Mouse (Mus musculus) forebrain, postnatal 0 days (tissue): Measurements from ENCODE around the gene Lmod2. TPM values are rescaled to one million over a fixed set of nuclear protein-coding genes. Genes with fewer than 3 reads are reported as not detected.

Source experiments
- ATAC-seq: fragments of 200-750 bp; cut with Nextera tagmentation; 2 replicates; pipeline ENCODE4 v1.8.0; 2017; ENCODE audit warnings: mild to moderate bottlenecking, moderate library complexity
- DNase-seq: peaks from one replicate; pipeline ENCODE4 v3.0.0-alpha.2; 2015
- H3K27ac ChIP-seq: fragments of 300-500 bp; sonication (generic); 2 replicates; pipeline ENCODE4 v1.5.1; 2014; ENCODE audit warnings: low read depth, mild to moderate bottlenecking, antibody characterized with exemption, low read length, moderate library complexity, mixed read lengths
- H3K27me3 ChIP-seq: fragments of 300-500 bp; sonication (generic); 2 replicates; pipeline ENCODE4 v1.6.1; 2014; ENCODE audit warnings: mild to moderate bottlenecking, low read length, mixed read lengths; ENCODE audit not compliant: insufficient read depth
- H3K36me3 ChIP-seq: fragments of 300-500 bp; sonication (generic); 2 replicates; pipeline ENCODE4 v1.6.1; 2014; ENCODE audit warnings: mild to moderate bottlenecking, moderate library complexity; ENCODE audit not compliant: insufficient read depth
- H3K4me1 ChIP-seq: fragments of 300-500 bp; sonication (generic); 2 replicates; pipeline ENCODE4 v1.6.1; 2014; ENCODE audit warnings: antibody characterized with exemption; ENCODE audit not compliant: insufficient read depth
- H3K4me2 ChIP-seq: fragments of 300-500 bp; sonication (generic); 2 replicates; pipeline ENCODE4 v1.6.1; 2014; ENCODE audit warnings: low read depth, mild to moderate bottlenecking, moderate library complexity
- H3K4me3 ChIP-seq: fragments of 300-500 bp; sonication (generic); 2 replicates; pipeline ENCODE4 v1.5.1; 2014; ENCODE audit warnings: low read depth, low read length, mixed read lengths
- H3K9ac ChIP-seq: fragments of 300-500 bp; sonication (generic); 2 replicates; pipeline ENCODE4 v1.6.1; 2014; ENCODE audit warnings: mild to moderate bottlenecking
- H3K9me3 ChIP-seq: fragments of 300-500 bp; sonication (generic); 2 replicates; pipeline ENCODE4 v1.6.1; 2016; ENCODE audit warnings: low read length
- CTCF ChIP-seq: sonication (generic); IDR thresholded peaks from 2 replicates; pipeline ENCODE4 v1.5.1; 2016; ENCODE audit warnings: antibody characterized with exemption, control low read depth, low read depth
- WGBS: fragments of 180-500 bp; shearing (Covaris S2); extraction: QIAGEN DNeasy Blood & Tissue Kit; methylation state at CpG from one replicate; pipeline ENCODE4 v1.1.7; 2014; 5-methylcytosine and 5-hydroxymethylcytosine counted together
- polyA plus RNA-seq: library from polyadenylated mRNA; unstranded; fragments of >200 nt; fragmentation: Nextera tagmentation; extraction: Ambion mirVana; gene quantifications from 2 replicates; pipeline ENCODE4 v1.2.1, GENCODE M21; 2015
- total RNA-seq: library from RNA; depleted of rRNA; stranded (reverse); fragments of >200 nt; gene quantifications from 2 replicates; pipeline ENCODE4 v1.2.3, GENCODE M21; 2014; rRNA removed

Gene Lmod2
- 0.23 TPM in 1 of 2 replicates, not detected in the other for total RNA-seq
- not detected in 2 replicates for polyA plus RNA-seq

DNA sequence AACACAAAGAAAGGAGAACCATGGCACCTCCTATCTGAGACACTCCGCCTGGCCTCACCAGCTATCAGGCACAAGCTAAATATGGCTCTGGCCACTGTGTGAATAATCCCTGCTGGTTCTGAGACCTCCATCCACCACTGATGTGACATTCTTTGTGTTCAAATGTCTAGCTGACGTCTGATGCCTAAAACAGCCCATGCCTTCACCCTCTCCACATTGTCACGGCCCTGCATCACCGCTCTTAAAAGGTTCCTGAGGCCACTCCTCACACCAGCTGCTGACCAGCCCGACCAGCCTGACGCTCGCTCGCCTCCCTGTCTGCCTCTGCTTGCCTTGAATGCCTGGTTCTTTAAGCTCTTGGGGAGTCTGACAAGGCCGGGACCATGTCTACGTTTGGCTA is at the start of gene Lmod2:
Gene Lmod2, plus strand, starts transcription at position 263 of the 400 bp plus-strand sequence.
- no peaks in the 10 kb centered on the region for H3K9me3 ChIP-seq
- ATAC-seq (no peak), DNase-seq (no peak)
- H3K4me2 ChIP-seq, result no peak within 1 kb of the TSS
- 71% methylated on average over 10 of the region's 10 CpGs for WGBS
- H3K4me1 ChIP-seq, result no peaks in the 10 kb centered on the region
- H3K9ac ChIP-seq, result no peak within 1 kb of the TSS
- H3K27me3 ChIP-seq, result no peaks in the 10 kb centered on the region
- no peak within 1 kb of the TSS for H3K4me3 ChIP-seq
- no peak for TF ChIP-seq CTCF
- no peak within 1 kb of the TSS for H3K27ac ChIP-seq
- no peaks in the 10 kb centered on the region for H3K36me3 ChIP-seq

- Histone ChIP-seq H3K36me3 (no peaks in the 10 kb centered on the region), H3K4me1 (no peaks in the 10 kb centered on the region), H3K4me3 (no peak overlapping the region), H3K27me3 (no peaks in the 10 kb centered on the region), H3K9ac (no peak overlapping the region), H3K9me3 (no peaks in the 10 kb centered on the region), H3K4me2 (no peak overlapping the region), H3K27ac (no peak overlapping the region)
- 96% methylated on average over 2 of the region's 2 CpGs for WGBS
- ATAC-seq (no peak), DNase-seq (no peak)
- no peak for TF ChIP-seq CTCF
These were observed 47.8 kb upstream of the Lmod2 start for GRCm38 (mm10) chr6:24549801-24550200.

DNA sequence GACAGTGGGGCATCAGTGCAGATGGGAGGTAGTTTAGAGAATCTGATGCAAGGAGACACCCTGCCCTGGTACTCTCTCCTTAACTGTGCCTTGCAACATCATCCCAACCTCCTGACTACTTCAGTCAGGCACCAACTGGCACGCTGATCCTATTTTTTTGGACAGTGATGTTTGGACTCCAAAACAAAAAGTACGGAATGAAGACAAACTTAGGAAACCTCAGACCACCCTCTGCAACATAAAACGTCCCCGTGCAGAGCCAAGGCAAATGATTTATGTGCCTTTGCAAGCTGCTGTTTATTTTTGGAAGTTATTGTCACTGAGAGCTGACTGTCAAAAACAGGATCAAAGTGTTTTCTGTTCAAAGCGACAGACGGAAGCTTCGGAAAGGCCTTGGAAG is 45.5 kb upstream of the Lmod2 start:
- no peak for TF ChIP-seq CTCF
- Histone ChIP-seq H3K27me3 (no peaks in the 10 kb centered on the region), H3K4me2 (no peak overlapping the region), H3K27ac (no peak overlapping the region), H3K36me3 (no peaks in the 10 kb centered on the region), H3K9me3 (no peaks in the 10 kb centered on the region), H3K9ac (no peak overlapping the region), H3K4me3 (no peak overlapping the region), H3K4me1 (no peaks in the 10 kb centered on the region)
- DNase-seq, result no peak
- WGBS, result 68% methylated on average over 7 of the region's 7 CpGs
- peak; percentile 23; the same call in 1 of the 2 replicates for ATAC-seq

DNA sequence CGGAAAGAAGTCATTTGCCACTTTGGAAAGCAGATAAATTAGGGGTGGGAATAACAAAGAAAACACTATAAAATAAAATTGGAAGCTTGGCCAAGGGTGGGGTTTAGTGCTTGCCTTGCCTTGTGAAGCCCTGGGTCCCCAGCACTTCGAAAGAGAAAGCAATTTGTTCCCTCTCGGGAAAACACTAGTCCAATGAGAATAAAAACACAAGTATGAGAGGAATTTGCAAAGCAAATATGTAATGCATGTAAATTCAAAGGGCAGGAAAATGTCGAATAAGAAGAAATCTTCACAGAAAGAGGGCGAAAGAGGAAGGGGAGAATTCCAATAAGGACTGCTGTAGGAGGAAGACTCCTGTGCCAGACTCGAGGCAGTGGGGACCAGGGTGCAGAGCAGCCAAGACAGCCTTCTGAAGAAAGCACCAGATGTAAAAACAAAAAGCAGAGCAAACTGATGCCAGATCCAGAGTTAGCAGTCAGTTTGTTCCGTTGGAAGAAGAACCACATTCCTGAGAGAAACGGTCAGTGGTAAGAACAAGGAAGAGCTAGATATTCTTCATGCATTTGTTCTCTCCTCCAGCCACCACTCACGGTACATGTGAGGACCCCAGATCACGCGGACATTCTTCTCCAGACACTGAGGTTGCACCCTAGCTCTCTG is 43.0 kb upstream of the Lmod2 start:
- no peak overlapping the region for H3K4me3 ChIP-seq
- no peak overlapping the region for H3K9ac ChIP-seq
- no peaks in the 10 kb centered on the region for H3K4me1 ChIP-seq

GRCm38 (mm10) chr6:24555488-24555887 is 42.1 kb upstream of the Lmod2 start:
- H3K4me3 ChIP-seq, result no peak overlapping the region
- no peak overlapping the region for H3K27ac ChIP-seq
- 89% methylated on average over 2 of the region's 2 CpGs for WGBS
- H3K4me2 ChIP-seq, result no peak overlapping the region
- ATAC-seq (no peak), DNase-seq (no peak)
- TF ChIP-seq CTCF, result no peak
- H3K9me3 ChIP-seq, result no peaks in the 10 kb centered on the region
- H3K9ac ChIP-seq, result no peak overlapping the region
- no peaks in the 10 kb centered on the region for H3K27me3 ChIP-seq
- H3K36me3 ChIP-seq, result no peaks in the 10 kb centered on the region
- H3K4me1 ChIP-seq, result no peaks in the 10 kb centered on the region

More for the DNA sequence above, 43.0 kb upstream of the Lmod2 start:
- ATAC-seq, result no peak
- TF ChIP-seq CTCF, result no peak
- H3K36me3 ChIP-seq, result no peaks in the 10 kb centered on the region
- DNase-seq, result no peak
- no peaks in the 10 kb centered on the region for H3K27me3 ChIP-seq
- WGBS, result 71% methylated on average over 11 of the region's 11 CpGs
- no peak overlapping the region for H3K4me2 ChIP-seq
- H3K27ac ChIP-seq, result no peak overlapping the region
- H3K9me3 ChIP-seq, result no peaks in the 10 kb centered on the region

GRCm38 (mm10) chr6:24564081-24564480 is 33.5 kb upstream of the Lmod2 start:
- H3K4me1 ChIP-seq, result no peaks in the 10 kb centered on the region
- H3K36me3 ChIP-seq, result no peaks in the 10 kb centered on the region
- no peak overlapping the region for H3K27ac ChIP-seq
- TF ChIP-seq CTCF, result no peak
- DNase-seq, result peak; percentile 15
- ATAC-seq, result peak; percentile 54; the same call in 1 of the 2 replicates
- H3K9me3 ChIP-seq, result no peaks in the 10 kb centered on the region
- no peaks in the 10 kb centered on the region for H3K27me3 ChIP-seq
- H3K4me2 ChIP-seq, result no peak overlapping the region
- H3K9ac ChIP-seq, result no peak overlapping the region
- WGBS, result 76% methylated on average over 9 of the region's 9 CpGs
- H3K4me3 ChIP-seq, result no peak overlapping the region

GRCm38 (mm10) chr6:24564886-24565285 is 32.7 kb upstream of the Lmod2 start:
- Histone ChIP-seq H3K36me3 (no peaks in the 10 kb centered on the region), H3K9ac (no peak overlapping the region), H3K27me3 (no peaks in the 10 kb centered on the region), H3K4me1 (no peaks in the 10 kb centered on the region), H3K9me3 (no peaks in the 10 kb centered on the region), H3K4me2 (no peak overlapping the region), H3K27ac (no peak overlapping the region), H3K4me3 (no peak overlapping the region)
- TF ChIP-seq CTCF, result no peak
- WGBS, result 93% methylated on average over 1 of the region's 1 CpGs
- no peak for DNase-seq
- ATAC-seq, result no peak
